Mouse (Mus musculus) CH12.LX (cell line): ENCODE results near the gene Itk. TPM values are rescaled to one million over a fixed set of nuclear protein-coding genes. Genes with fewer than 3 reads are reported as not detected.
A peak's percentile ranks its signal among the peaks of the same experiment; 100 is the strongest.

Experiments used
- DNase-seq: peaks from one replicate; pipeline ENCODE4 v3.0.0-alpha.2; 2013; ENCODE audit errors: extremely low read depth
- H3K27ac ChIP-seq: 2 replicates; pipeline ENCODE4 v1.5.1; 2012; ENCODE audit warnings: low read depth, mild to moderate bottlenecking, control low read depth, moderate library complexity; ENCODE audit not compliant: insufficient read depth
- H3K27me3 ChIP-seq: replicated peaks from 2 replicates; pipeline ENCODE3; 2012; ENCODE audit warnings: inconsistent platforms
- H3K36me3 ChIP-seq, 2 experiments: replicated peaks in 1 of 2; 2 replicates each; pipeline versions ENCODE3 to v1.6.1; 2012; ENCODE audit warnings: inconsistent platforms in 1 of 2, low read length in 1 of 2, mild to moderate bottlenecking in 1 of 2, mixed read lengths in 1 of 2, moderate library complexity in 1 of 2; ENCODE audit not compliant: control insufficient read depth in 1 of 2, insufficient read depth in 1 of 2
- H3K4me1 ChIP-seq, 2 experiments: 2 replicates each; pipeline ENCODE4 v1.6.1; 2012; ENCODE audit warnings: inconsistent platforms in 1 of 2, moderate library complexity in 1 of 2; ENCODE audit not compliant: insufficient read depth in 2 of 2, control insufficient read depth in 1 of 2
- H3K4me2 ChIP-seq: 2 replicates; pipeline ENCODE4 v1.6.1; 2012; ENCODE audit warnings: low read depth, mild to moderate bottlenecking, control low read depth; ENCODE audit not compliant: poor library complexity, insufficient read depth, severe bottlenecking
- H3K4me3 ChIP-seq, 3 experiments: fragments of 150-350 bp in 1 of 3; sonication (generic) in 1 of 3; replicated peaks in 1 of 3; 2 replicates each; pipeline versions ENCODE3 to v1.5.1; 2011 to 2012; ENCODE audit warnings: low read depth in 2 of 3, low read length in 2 of 3, mild to moderate bottlenecking in 2 of 3, moderate library complexity in 2 of 3, control low read depth in 1 of 3, improper control_type of control experiment in 1 of 3, inconsistent platforms in 1 of 3, mixed read lengths in 1 of 3; ENCODE audit not compliant: poor library complexity in 1 of 3
- H3K79me2 ChIP-seq: replicated peaks from 2 replicates; pipeline ENCODE4 v1.6.1; 2012; ENCODE audit warnings: mild to moderate bottlenecking, moderate library complexity; ENCODE audit not compliant: control insufficient read depth, poor library complexity, insufficient read depth, severe bottlenecking; ENCODE audit errors: extremely low read depth
- H3K9ac ChIP-seq: 2 replicates; pipeline ENCODE4 v1.6.1; 2012; ENCODE audit warnings: low read depth, mild to moderate bottlenecking, control low read depth, moderate library complexity; ENCODE audit not compliant: insufficient read depth
- H3K9me3 ChIP-seq: replicated peaks from 2 replicates; pipeline ENCODE3; 2012; ENCODE audit warnings: low read length, inconsistent platforms, mixed read lengths
- BHLHE40 ChIP-seq: IDR thresholded peaks from 2 replicates; pipeline ENCODE4 v1.6.1; 2011; ENCODE audit warnings: mild to moderate bottlenecking, low read depth, low read length, improper control_type of control experiment
- CTCF ChIP-seq, 2 experiments: IDR thresholded peaks in 1 of 2; conservative IDR thresholded peaks in 1 of 2; 2 replicates each; pipeline ENCODE4 v1.5.1; 2011 to 2012; ENCODE audit warnings: low read depth in 2 of 2, low read length in 2 of 2, improper control_type of control experiment in 1 of 2, inconsistent platforms in 1 of 2, mild to moderate bottlenecking in 1 of 2, moderate library complexity in 1 of 2
- E2F4 ChIP-seq: IDR thresholded peaks from 2 replicates; pipeline ENCODE4 v1.6.1; 2011; ENCODE audit warnings: low read depth, low read length, improper control_type of control experiment; ENCODE audit not compliant: insufficient replicate concordance
- ELF1 ChIP-seq: IDR thresholded peaks from 2 replicates; pipeline ENCODE4 v1.6.1; 2014; ENCODE audit warnings: low read depth, mild to moderate bottlenecking, inconsistent platforms, low read length, improper control_type of control experiment
- EP300 ChIP-seq: IDR thresholded peaks from 2 replicates; pipeline ENCODE4 v1.6.1; 2011; ENCODE audit warnings: low read length, improper control_type of control experiment
- ETS1 ChIP-seq: conservative IDR thresholded peaks from 2 replicates; pipeline ENCODE4 v1.6.1; 2012; ENCODE audit warnings: low read depth, mild to moderate bottlenecking, inconsistent platforms, low read length, improper control_type of control experiment, moderate library complexity
- IRF4 ChIP-seq: IDR thresholded peaks from 2 replicates; pipeline ENCODE4 v1.6.1; 2014; ENCODE audit warnings: low read depth, mild to moderate bottlenecking, inconsistent platforms, low read length, improper control_type of control experiment
- JUND ChIP-seq: conservative IDR thresholded peaks from 2 replicates; pipeline ENCODE4 v1.6.1; 2011; ENCODE audit warnings: low read depth, low read length, improper control_type of control experiment
- KAT2A ChIP-seq: IDR thresholded peaks from 2 replicates; pipeline ENCODE4 v1.6.1; 2012; ENCODE audit warnings: low read length, improper control_type of control experiment, inconsistent platforms; ENCODE audit not compliant: insufficient replicate concordance
- MAFK ChIP-seq: IDR thresholded peaks from 2 replicates; pipeline ENCODE4 v1.6.1; 2011; ENCODE audit warnings: low read length, improper control_type of control experiment; ENCODE audit not compliant: insufficient replicate concordance
- MAX ChIP-seq: IDR thresholded peaks from 2 replicates; pipeline ENCODE4 v1.6.1; 2011; ENCODE audit warnings: low read length, improper control_type of control experiment
- MAZ ChIP-seq: IDR thresholded peaks from 2 replicates; pipeline ENCODE4 v1.6.1; 2012; ENCODE audit warnings: low read depth, mild to moderate bottlenecking, inconsistent platforms, low read length, improper control_type of control experiment, moderate library complexity
- MEF2A ChIP-seq: IDR thresholded peaks from 2 replicates; pipeline ENCODE4 v1.6.1; 2014; ENCODE audit warnings: low read depth, mild to moderate bottlenecking, inconsistent platforms, low read length, improper control_type of control experiment, borderline replicate concordance
- MXI1 ChIP-seq: IDR thresholded peaks from 2 replicates; pipeline ENCODE4 v1.6.1; 2011; ENCODE audit warnings: mild to moderate bottlenecking, low read depth, low read length, improper control_type of control experiment
- MYC ChIP-seq: IDR thresholded peaks from 2 replicates; pipeline ENCODE4 v1.6.1; 2011; ENCODE audit warnings: low read depth, mild to moderate bottlenecking, improper control_type of control experiment, low read length
- NELFE ChIP-seq: IDR thresholded peaks from 2 replicates; pipeline ENCODE4 v1.6.1; 2011; ENCODE audit warnings: low read depth, low read length, improper control_type of control experiment
- NRF1 ChIP-seq: IDR thresholded peaks from 2 replicates; pipeline ENCODE4 v1.6.1; 2014; ENCODE audit warnings: low read depth, mild to moderate bottlenecking, inconsistent platforms, low read length, improper control_type of control experiment, moderate library complexity
- POLR2AphosphoS2 ChIP-seq: IDR thresholded peaks from 2 replicates; pipeline ENCODE4 v1.6.1; 2011; ENCODE audit warnings: low read depth, low read length, improper control_type of control experiment
- RCOR1 ChIP-seq: conservative IDR thresholded peaks from 2 replicates; pipeline ENCODE4 v1.6.1; 2012; ENCODE audit warnings: low read depth, mild to moderate bottlenecking, inconsistent platforms, low read length, improper control_type of control experiment
- SIN3A ChIP-seq: IDR thresholded peaks from 2 replicates; pipeline ENCODE4 v1.6.1; 2012; ENCODE audit warnings: low read length, improper control_type of control experiment, inconsistent platforms
- SMC3 ChIP-seq: IDR thresholded peaks from 2 replicates; pipeline ENCODE4 v1.6.1; 2011; ENCODE audit warnings: low read depth, low read length, improper control_type of control experiment
- TCF12 ChIP-seq: IDR thresholded peaks from 2 replicates; pipeline ENCODE4 v1.6.1; 2014; ENCODE audit warnings: low read depth, mild to moderate bottlenecking, inconsistent platforms, low read length, improper control_type of control experiment
- UBTF ChIP-seq: IDR thresholded peaks from 2 replicates; pipeline ENCODE4 v1.6.1; 2012; ENCODE audit warnings: low read depth, mild to moderate bottlenecking, inconsistent platforms, low read length, improper control_type of control experiment, moderate library complexity
- USF1 ChIP-seq: IDR thresholded peaks from 2 replicates; pipeline ENCODE4 v1.6.1; 2014; ENCODE audit warnings: low read depth, mild to moderate bottlenecking, inconsistent platforms, low read length, improper control_type of control experiment
- USF2 ChIP-seq: conservative IDR thresholded peaks from 2 replicates; pipeline ENCODE4 v1.6.1; 2011; ENCODE audit warnings: low read depth, low read length, improper control_type of control experiment
- ZC3H11A ChIP-seq: IDR thresholded peaks from 2 replicates; pipeline ENCODE4 v1.6.1; 2012; ENCODE audit warnings: low read depth, mild to moderate bottlenecking, inconsistent platforms, low read length, improper control_type of control experiment
- ZKSCAN1 ChIP-seq: IDR thresholded peaks from 2 replicates; pipeline ENCODE4 v1.6.1; 2012; ENCODE audit warnings: low read depth, inconsistent platforms, low read length, improper control_type of control experiment, borderline replicate concordance
- dilution Hi-C: fragments of 300-500 bp; cut with MboI; formaldehyde crosslinking; loops from 2 replicates; pipeline ENCODE4 v1.14.3; 2020; ENCODE audit warnings: low sequenced_read_pairs; ENCODE audit not compliant: extremely low pct_unique_long_range_greater_than_20kb, extremely low pct_ligation_motif_present
- in situ Hi-C: fragments of 300-500 bp; cut with MboI; formaldehyde crosslinking; loops from 3 replicates; pipeline ENCODE4 v1.14.3; 2019; ENCODE audit warnings: low sequenced_read_pairs, low pct_ligation_motif_present, low pct_unique_long_range_greater_than_20kb, mixed read lengths
- polyA plus RNA-seq: library from polyadenylated mRNA; unstranded; fragments of >175 nt; gene quantifications from 2 replicates; pipeline ENCODE4 v1.2.1, GENCODE M21; 2012; ENCODE audit warnings: low read depth; ENCODE audit not compliant: insufficient read length
- total RNA-seq, 2 experiments: library from RNA; depleted of rRNA; stranded (reverse); fragments of 300-350 nt in 1 of 2; fragments of >200 nt in 1 of 2; gene quantifications; 2 replicates each; pipeline ENCODE4 v1.2.3; 2012 to 2014

The Itk gene
- total and polyA plus RNA-seq, 3 experiments: 0.11 to 0.64 (median 0.17) TPM

GRCm38 (mm10) chr11:46362061-46363022, 27.0 kb downstream of the Itk start:
- peak overlapping the region; percentile 3; the same call in 1 of the 2 replicates for H3K4me2 ChIP-seq
- H3K79me2 ChIP-seq: no peaks in the 10 kb centered on the region
- no peak for DNase-seq
- no peaks in the 10 kb centered on the region for H3K36me3 ChIP-seq
- H3K9me3 ChIP-seq: no peaks in the 10 kb centered on the region
- no peak overlapping the region for H3K9ac ChIP-seq
- TF ChIP-seq MAZ: no peak
- TF ChIP-seq MEF2A: peak; percentile 21; the same call in 1 of the 2 replicates
- TF ChIP-seq USF2: peak; percentile 61
- TF ChIP-seq MYC: 0 out of 2 replicates have a peak, but pooled peaks have one; percentile 56
- peak; percentile 80 for TF ChIP-seq BHLHE40
- TF ChIP-seq UBTF: no peak
- TF ChIP-seq MAX: peak; percentile 73
- peak; percentile 67 for TF ChIP-seq EP300
- no peak for TF ChIP-seq ZKSCAN1
- TF ChIP-seq ELF1: no peak
- TF ChIP-seq MAFK: peak; percentile 78
- no peak for TF ChIP-seq POLR2AphosphoS2
- TF ChIP-seq JUND: peak; percentile 24; the same call in 1 of the 2 replicates
- TF ChIP-seq USF1: peak; percentile 51
- TF ChIP-seq IRF4: peak; percentile 21; the same call in 1 of the 2 replicates
- peak overlapping the region; percentile 6; the same call in 1 of the 2 replicates for H3K27ac ChIP-seq
- no peak overlapping the region for H3K4me3 ChIP-seq
- in situ Hi-C loops: no loop called here
- peaks cover 30% of the 10 kb centered on the region in 2 experiments for H3K4me1 ChIP-seq
- dilution Hi-C loops: no loop called here
- no peaks in the 10 kb centered on the region for H3K27me3 ChIP-seq

- TF ChIP-seq MXI1 (no peak), MAX (no peak), IRF4 (no peak), MAZ (no peak), UBTF (no peak), SIN3A (no peak), NRF1 (no peak), EP300 (no peak), CTCF (conservative IDR thresholded peaks at IDR 0.05 in 1 of 2, IDR thresholded peaks at IDR 0.05 in 1 of 2; ENCODE audit: low read depth in 2 of 2, low read length in 2 of 2) (no peak), USF2 (no peak), E2F4 (no peak), MYC (no peak), SMC3 (no peak), ETS1 (no peak), TCF12 (no peak), BHLHE40 (no peak), ZC3H11A (no peak), NELFE (no peak), KAT2A (no peak), RCOR1 (no peak)
- peak overlapping the region; percentile 6; the same call in 1 of the 2 replicates for H3K9ac ChIP-seq
- DNase-seq: no peak
- H3K27me3 ChIP-seq: no peaks in the 10 kb centered on the region
- H3K4me2 ChIP-seq: no peak overlapping the region
- dilution Hi-C loops: no loop called here
- H3K4me1 ChIP-seq: peaks cover 38 to 40% of the 10 kb centered on the region in 2 experiments
- no peaks in the 10 kb centered on the region for H3K36me3 ChIP-seq
- H3K9me3 ChIP-seq: no peaks in the 10 kb centered on the region
- in situ Hi-C loops: no loop called here
- H3K4me3 ChIP-seq: no peak overlapping the region
- no peak overlapping the region for H3K27ac ChIP-seq
- H3K79me2 ChIP-seq: no peaks in the 10 kb centered on the region
These were observed 28.2 kb downstream of the Itk start for GRCm38 (mm10) chr11:46360991-46361665.
